Mouse (Mus musculus) embryo, embryonic 9.5 days (tissue): ENCODE data around the gene Olfr372.
"Not testable (repeated sequence)": the region's sequence is repeated elsewhere in the genome, so short reads cannot be mapped to it uniquely, and the experiment has no call there.

Source experiments
- DNase-seq: peaks from one replicate; pipeline ENCODE4 v3.0.0-alpha.2; 2017; ENCODE audit errors: extremely low spot score

Gene Olfr372

GRCm38 (mm10) chr8:72040918-72041317, at the start of gene Olfr372:
Gene Olfr372, plus strand, starts transcription at chr8:72041218.
- not testable (repeated sequence) for DNase-seq

DNA sequence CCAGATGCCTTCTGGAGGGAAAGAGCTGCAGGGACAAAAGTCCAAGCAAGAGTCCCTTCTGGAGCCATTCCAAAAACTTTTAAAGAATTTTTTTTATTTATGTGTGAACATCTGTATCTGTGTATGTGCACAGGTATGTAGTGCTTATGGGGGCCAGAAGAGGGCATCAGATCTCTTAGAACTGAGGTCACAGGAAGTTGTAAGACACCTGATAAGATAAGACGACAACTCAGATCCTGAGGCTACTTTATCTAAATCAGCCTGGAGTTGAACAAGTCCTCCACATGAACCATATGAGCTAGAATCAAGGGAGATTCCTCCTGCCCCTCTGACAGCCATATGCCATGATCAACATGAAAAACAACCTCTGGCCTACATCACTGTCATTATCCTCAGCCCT, 41.6 kb upstream of the Olfr372 start:
- no peak for DNase-seq

DNA sequence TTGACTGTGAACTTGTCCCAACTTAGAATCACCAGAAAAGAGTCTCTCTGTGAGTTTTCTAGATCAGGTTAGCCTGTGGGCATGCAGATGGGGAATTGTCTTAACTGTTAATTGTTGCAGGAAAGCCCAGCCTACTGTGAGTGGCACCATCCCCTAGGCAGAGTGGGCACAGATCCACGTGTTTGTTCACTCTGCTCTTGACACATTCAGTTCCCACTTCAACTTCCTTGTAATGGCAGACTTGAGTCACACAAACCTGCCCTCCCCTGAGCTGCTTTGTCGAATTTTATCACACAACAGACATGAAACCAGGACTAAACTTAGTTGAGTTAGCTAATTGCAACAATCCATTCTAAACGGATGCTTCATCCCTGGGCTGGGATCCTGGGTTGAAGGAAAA, 40.8 kb upstream of the Olfr372 start:
- DNase-seq: no peak

DNA sequence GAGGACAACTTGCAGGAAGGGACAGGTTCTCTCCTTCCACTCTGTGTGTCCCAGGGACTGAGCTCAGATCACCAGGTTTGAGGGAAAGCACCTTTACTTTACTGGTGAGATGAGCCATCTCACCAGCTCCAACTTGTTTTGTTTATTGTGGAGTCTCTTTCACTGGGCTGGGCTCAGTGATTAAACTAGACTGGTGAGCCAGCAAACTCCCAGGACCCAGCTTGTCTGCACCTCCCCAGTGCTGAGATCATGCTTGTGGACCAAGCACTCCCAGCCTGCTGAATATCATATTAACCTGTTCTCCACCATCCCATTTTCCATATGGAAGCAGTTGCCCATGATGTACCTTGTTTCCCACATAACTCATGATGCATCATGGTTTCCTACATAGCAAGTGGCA, 38.1 kb upstream of the Olfr372 start:
- no peak for DNase-seq

DNA sequence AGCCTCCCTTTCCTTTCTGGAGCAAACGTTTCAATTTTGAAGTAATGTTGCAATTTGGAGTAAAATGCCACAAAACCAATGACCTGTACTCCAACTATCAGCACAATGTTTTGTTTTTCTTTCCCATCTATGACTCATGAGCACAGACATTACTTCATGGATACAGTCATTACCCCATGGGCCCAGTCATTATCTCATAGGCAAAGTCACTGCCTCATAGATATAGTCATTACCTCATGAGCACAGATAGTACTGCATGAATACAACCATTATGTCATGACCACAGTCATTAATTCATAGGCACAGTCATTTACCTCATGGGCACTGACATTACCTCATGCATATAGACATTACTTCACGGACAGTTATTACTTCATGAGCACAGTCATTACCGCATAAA, 35.1 kb upstream of the Olfr372 start:
- DNase-seq: no peak

- no peak for DNase-seq
These were observed 34.3 kb upstream of the Olfr372 start for GRCm38 (mm10) chr8:72006763-72007162.

- DNase-seq: no peak
These were observed 32.8 kb upstream of the Olfr372 start for GRCm38 (mm10) chr8:72008134-72008641.

DNA sequence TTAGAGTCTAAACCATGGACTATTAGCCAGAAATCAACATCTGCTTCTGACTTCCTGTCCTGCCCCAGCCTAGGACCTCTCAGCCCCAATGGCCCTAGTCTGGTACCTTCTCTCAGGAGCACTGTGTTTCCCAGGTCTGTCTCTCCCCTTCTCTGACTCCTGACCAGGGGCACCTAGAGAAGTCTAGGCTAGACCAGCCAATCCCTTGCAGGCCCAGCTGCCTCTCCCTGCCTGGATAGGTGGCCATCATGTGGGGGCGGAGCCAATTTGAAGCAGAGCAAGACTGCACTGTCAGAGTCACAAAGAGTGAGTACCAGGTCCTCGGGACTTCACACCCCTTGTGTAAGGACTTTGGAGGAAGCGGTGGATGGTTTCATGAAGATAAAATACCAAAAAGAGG, 31.5 kb upstream of the Olfr372 start, which contains the start of gene Cyp4f18:
Cyp4f18 (minus strand) TSS at position 154 of the 400 bp plus-strand sequence.
- DNase-seq: no peak

GRCm38 (mm10) chr8:72013506-72014228, 27.4 kb upstream of the Olfr372 start:
- not testable (repeated sequence) for DNase-seq

DNA sequence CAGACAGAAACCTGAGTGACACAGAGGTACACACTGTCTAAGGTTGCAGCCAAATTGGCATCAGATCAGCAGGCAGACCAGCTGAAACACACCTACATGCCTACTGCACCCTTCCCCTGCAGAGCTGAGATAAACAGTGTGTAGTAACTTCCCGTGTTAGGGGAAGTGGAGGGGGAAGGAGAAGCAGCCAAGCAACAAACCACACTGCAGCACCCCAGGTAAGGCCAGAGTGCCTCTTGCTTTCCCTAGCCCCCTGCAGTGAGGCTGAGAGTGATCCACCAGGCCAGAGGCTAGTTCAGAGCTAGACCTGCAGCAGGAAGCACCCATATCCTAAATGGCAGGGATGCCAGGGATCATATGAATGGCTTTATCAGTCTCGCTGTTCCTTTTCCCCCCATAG, 23.7 kb upstream of the Olfr372 start:
- DNase-seq: not testable (repeated sequence)

DNA sequence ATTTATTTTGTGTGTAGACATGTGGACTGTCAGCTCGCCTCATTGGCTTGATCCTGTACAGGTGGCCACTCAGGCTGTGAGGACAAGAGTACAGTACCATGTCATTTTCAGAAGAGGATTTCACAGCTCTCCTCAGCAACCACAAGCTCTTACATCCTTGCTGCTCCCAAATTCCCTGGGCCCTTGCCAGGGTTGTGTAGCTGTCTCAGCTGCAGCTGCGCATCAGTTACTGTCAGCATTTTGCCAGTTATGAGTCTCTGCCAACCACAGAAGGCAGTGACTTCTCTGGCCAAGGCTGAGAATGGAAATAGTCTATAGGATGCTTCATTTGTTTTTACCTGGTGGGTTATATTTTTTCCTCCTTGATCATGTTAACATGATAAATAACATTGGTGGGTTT, 22.9 kb upstream of the Olfr372 start:
- DNase-seq: no peak

- DNase-seq: not testable (repeated sequence)
These were observed 22.0 kb upstream of the Olfr372 start for GRCm38 (mm10) chr8:72019022-72019421.

GRCm38 (mm10) chr8:72019816-72020215, 21.2 kb upstream of the Olfr372 start:
- no peak for DNase-seq

GRCm38 (mm10) chr8:72024886-72025285, 16.1 kb upstream of the Olfr372 start:
- not testable (repeated sequence) for DNase-seq

GRCm38 (mm10) chr8:72032926-72033325, 8.1 kb upstream of the Olfr372 start:
- not testable (repeated sequence) for DNase-seq

DNA sequence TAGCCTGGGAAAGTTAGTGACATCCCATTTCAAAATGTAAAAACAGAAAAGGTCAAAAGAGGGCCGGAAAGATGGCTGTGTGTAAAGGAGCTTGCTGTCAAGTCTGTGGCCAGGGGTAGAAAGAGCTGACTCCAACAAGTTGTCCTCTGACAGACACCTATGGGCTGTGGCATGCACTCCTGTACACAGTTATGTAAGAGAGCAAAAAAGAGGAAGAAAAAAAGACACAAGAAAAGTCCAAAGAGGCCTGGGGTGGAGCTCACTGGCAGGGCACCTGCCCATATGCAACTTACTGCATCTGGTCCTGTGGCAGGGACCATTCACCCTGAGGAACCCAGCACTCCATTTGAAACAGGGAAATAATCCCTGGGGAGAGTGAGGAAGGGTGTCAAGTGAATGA, 1.5 kb downstream of the Olfr372 start:
- DNase-seq: no peak

DNA sequence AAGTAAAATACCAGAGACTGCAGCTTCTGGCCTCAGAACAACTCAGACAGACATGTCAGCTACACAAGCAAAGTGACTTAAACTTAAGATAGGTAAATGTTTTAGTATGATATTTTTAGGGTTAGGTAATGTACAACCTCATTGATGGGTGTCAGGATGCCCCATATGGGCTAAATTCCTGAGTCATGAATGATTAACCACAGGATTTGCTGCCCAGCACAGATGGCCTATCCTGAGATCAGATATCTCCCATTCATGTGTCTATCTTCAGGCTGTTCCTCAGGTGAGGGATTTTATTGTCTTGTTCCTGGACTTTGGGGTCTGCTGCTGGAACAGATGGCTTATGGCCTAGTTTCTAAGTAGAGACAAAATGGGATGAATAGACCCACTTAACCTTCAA, 13.6 kb downstream of the Olfr372 start:
- not testable (repeated sequence) for DNase-seq

GRCm38 (mm10) chr8:72057643-72058042, 16.6 kb downstream of the Olfr372 start:
- DNase-seq: not testable (repeated sequence)

DNA sequence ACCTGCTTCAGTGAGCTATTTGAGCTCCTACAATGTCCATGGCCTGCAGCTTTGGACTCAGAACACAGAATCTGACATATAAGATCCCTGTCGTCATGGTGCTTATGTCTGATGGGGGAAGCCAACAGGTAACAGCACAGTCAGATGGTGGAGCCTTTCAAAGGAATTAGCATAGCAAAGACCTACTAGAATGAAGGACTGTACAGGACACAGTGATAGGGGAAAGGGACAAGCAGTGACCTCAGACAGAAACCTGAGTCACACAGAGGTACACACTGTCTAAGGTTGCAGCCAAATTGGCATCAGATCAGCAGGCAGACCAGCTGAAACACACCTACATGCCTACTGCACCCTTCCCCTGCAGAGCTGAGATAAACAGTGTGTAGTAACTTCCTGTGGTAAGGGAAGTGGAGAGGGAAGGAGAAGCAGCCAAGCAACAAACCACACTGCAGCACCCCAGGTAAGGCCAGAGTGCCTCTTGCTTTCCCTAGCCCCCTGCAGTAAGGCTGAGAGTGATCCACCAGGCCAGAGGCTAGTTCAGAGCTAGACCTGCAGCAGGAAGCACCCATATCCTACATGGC, 25.9 kb downstream of the Olfr372 start:
- not testable (repeated sequence) for DNase-seq

DNA sequence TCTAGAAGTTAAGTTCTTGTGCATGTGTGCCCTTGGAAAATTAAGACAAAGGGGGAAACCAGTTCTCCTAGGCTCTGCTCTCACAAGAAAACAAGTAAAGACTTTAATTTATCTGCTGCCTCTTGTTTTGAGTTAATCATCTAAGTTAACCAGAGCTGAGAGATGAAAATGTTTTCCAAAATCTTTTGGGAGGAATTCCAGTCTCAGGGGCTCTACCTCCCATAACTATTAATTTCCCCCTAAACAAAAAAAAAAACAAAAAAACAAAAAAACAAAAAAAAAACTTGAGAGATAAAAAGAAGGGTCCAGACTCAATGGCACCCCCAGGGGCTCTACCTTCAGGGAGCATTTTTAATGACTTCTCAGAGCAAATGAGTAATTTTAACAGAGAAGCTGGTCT, 41.9 kb downstream of the Olfr372 start, which contains the start of gene Olfr373:
Olfr373 (plus strand) TSS at position 301 of the 400 bp plus-strand sequence.
- not testable (repeated sequence) for DNase-seq

- no peak for DNase-seq
These were observed 43.7 kb downstream of the Olfr372 start for GRCm38 (mm10) chr8:72084744-72085143.

GRCm38 (mm10) chr8:72087611-72088010, 46.6 kb downstream of the Olfr372 start:
- DNase-seq: not testable (repeated sequence)

- DNase-seq: not testable (repeated sequence)
These were observed 55.7 kb downstream of the Olfr372 start for GRCm38 (mm10) chr8:72096721-72097120.
